8 mouse cellular contexts compared by ENCODE assay signal in the genomic region with DNA sequence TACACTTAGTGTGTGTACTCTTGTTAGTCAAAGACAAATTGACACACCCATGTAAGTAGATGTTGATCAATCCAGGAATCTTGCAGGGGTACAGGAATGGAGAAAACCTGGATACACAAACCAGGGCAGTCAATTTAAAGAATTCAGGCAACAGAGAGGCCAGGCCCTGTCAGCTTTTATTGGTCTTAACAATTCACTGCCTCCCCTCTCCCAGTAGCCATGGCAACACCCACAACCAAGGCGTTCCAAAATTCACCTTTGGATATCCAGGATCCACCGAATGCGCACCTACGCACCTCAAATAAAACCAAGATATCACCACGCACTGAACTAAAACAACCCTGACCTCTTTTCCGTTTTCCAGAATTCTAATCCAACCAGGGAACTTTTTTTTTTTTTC. TPM values are rescaled to one million over a fixed set of nuclear protein-coding genes. Genes with fewer than 3 reads are reported as not detected.
DNase-seq lines count a peak whose midpoint lies in the region; ATAC-seq and TF ChIP-seq lines count a peak whose summit lies in the region.

No protein-coding gene starts in this region.

- no peaks in the 10 kb centered on the region for H3K27me3 ChIP-seq in forebrain, postnatal 0 days (ENCODE audit: insufficient read depth, low read length)
- no peaks in the 10 kb centered on the region for H3K27me3 ChIP-seq in limb, embryonic 12.5 days

- DNase-seq in layer of hippocampus, adult 9-11 months: peak; percentile 59
- DNase-seq in layer of hippocampus, postnatal 25 days (ENCODE audit: extremely low spot score in 1 of 2, low spot score in 1 of 2): no peak
- DNase-seq in cerebellum, adult 11 months: peak; percentile 47
- peak; percentile 64 for DNase-seq in forebrain, postnatal 0 days
- DNase-seq in naive thymus-derived CD4-positive, alpha-beta T cell, adult 2 months (ENCODE audit: low read depth): peak; percentile 34
- no peak for DNase-seq in gastrocnemius, adult 18-20 months (ENCODE audit: low spot score)
- no peak for DNase-seq in layer of hippocampus, postnatal 14 days (ENCODE audit: low spot score in 2 of 2)

- peak overlapping the region; percentile 89 for H3K4me2 ChIP-seq in forebrain, postnatal 0 days (ENCODE audit: low read depth)
- peak overlapping the region; percentile 75 for H3K4me2 ChIP-seq in limb, embryonic 12.5 days

- peak overlapping the region; percentile 98 for H3K9ac ChIP-seq in forebrain, postnatal 0 days
- peak overlapping the region; percentile 84 for H3K9ac ChIP-seq in limb, embryonic 12.5 days (replicated peaks)

- H3K27ac ChIP-seq in forebrain, postnatal 0 days (ENCODE audit: low read depth, low read length): peak overlapping the region; percentile 100
- peak overlapping the region; percentile 100 for H3K27ac ChIP-seq in limb, embryonic 12.5 days

- no peaks in the 10 kb centered on the region for H3K36me3 ChIP-seq in forebrain, postnatal 0 days (ENCODE audit: insufficient read depth)
- H3K36me3 ChIP-seq in limb, embryonic 12.5 days: no peaks in the 10 kb centered on the region

- no peak for ATAC-seq in forebrain, postnatal 0 days
- ATAC-seq in limb, embryonic 12.5 days (ENCODE audit: insufficient number of reproducible peaks, insufficient read depth, low FRiP score, low TSS enrichment, low read depth): no peak

- TF ChIP-seq CTCF in forebrain, postnatal 0 days (IDR thresholded peaks at IDR 0.05; ENCODE audit: low read depth): no peak

- WGBS in forebrain, postnatal 0 days: 3% methylated on average over 6 of the region's 6 CpGs
- WGBS in limb, embryonic 12.5 days: 6% methylated on average over 6 of the region's 6 CpGs

- no peaks in the 10 kb centered on the region; the same call in 1 of the 2 replicates for H3K4me1 ChIP-seq in forebrain, postnatal 0 days (ENCODE audit: insufficient read depth)
- peaks cover 8% of the 10 kb centered on the region; the same call in 1 of the 2 replicates for H3K4me1 ChIP-seq in limb, embryonic 12.5 days (replicated peaks)

- H3K4me3 ChIP-seq in forebrain, postnatal 0 days (ENCODE audit: low read depth, low read length): peak overlapping the region; percentile 64
- peak overlapping the region; percentile 60 for H3K4me3 ChIP-seq in limb, embryonic 12.5 days (replicated peaks)

- no peaks in the 10 kb centered on the region for H3K9me3 ChIP-seq in forebrain, postnatal 0 days (ENCODE audit: low read length)
- H3K9me3 ChIP-seq in limb, embryonic 12.5 days: no peaks in the 10 kb centered on the region

RNA-seq across cellular contexts. Expression of gene Calm1, which starts 12.9 kb away (rescaled TPM):
- 1,000 to 10,000 TPM; 1,915 to 2,063 TPM for total RNA-seq in layer of hippocampus, postnatal 25 days (2021)
- 1,041 and 1,060 TPM in 2 replicates for total RNA-seq in forebrain, postnatal 0 days (2014; rRNA removed)
- 4,009 and 4,204 TPM in 2 replicates for polyA plus RNA-seq in forebrain, postnatal 0 days (2015; fragmentation: Nextera tagmentation; extraction: Ambion mirVana)
- polyA plus RNA-seq in limb, embryonic 12.5 days (2016; fragmentation: Nextera tagmentation; extraction: Ambion mirVana): 1,129 and 1,141 TPM in 2 replicates
- 100 to 1,000 TPM; 568 to 588 TPM for total RNA-seq in gastrocnemius, adult 18-20 months (2021)
- 1,000 to 10,000 TPM; 1,788 to 1,825 TPM for total RNA-seq in layer of hippocampus, postnatal 14 days (2021)

RNA-seq across cellular contexts. Expression of gene Nrde2, which starts 26.9 kb away (rescaled TPM):
- 10 to 100 TPM; 19.4 to 21.7 TPM for total RNA-seq in layer of hippocampus, postnatal 25 days (2021)
- total RNA-seq in forebrain, postnatal 0 days (2014; rRNA removed): 24.3 and 25.1 TPM in 2 replicates
- 13.1 and 13.3 TPM in 2 replicates for polyA plus RNA-seq in forebrain, postnatal 0 days (2015; fragmentation: Nextera tagmentation; extraction: Ambion mirVana)
- 17.9 and 19.8 TPM in 2 replicates for polyA plus RNA-seq in limb, embryonic 12.5 days (2016; fragmentation: Nextera tagmentation; extraction: Ambion mirVana)
- 1 to 10 TPM; 7.5 to 7.8 TPM for total RNA-seq in gastrocnemius, adult 18-20 months (2021)
- 10 to 100 TPM; 19.3 to 21.0 TPM for total RNA-seq in layer of hippocampus, postnatal 14 days (2021)

Comparison
In these comparisons a context has a peak if more than half of its experiments do, and no peak if none do; other contexts are left out.
1. DNase-seq: peak in layer of hippocampus, adult 9-11 months (single experiment), cerebellum, adult 11 months (single experiment), forebrain, postnatal 0 days (single experiment) and naive thymus-derived CD4-positive, alpha-beta T cell, adult 2 months (single experiment); none in layer of hippocampus, postnatal 25 days (0 of 2), gastrocnemius, adult 18-20 months (single experiment) and layer of hippocampus, postnatal 14 days (0 of 2).